Mouse (Mus musculus): ENCODE data around the gene Sycp2l. TPM values are rescaled to one million over a fixed set of nuclear protein-coding genes. Genes with fewer than 3 reads are reported as not detected.

Gene Sycp2l
- polyA plus RNA-seq, 1 experiment from 2014 or later: not detected

DNA sequence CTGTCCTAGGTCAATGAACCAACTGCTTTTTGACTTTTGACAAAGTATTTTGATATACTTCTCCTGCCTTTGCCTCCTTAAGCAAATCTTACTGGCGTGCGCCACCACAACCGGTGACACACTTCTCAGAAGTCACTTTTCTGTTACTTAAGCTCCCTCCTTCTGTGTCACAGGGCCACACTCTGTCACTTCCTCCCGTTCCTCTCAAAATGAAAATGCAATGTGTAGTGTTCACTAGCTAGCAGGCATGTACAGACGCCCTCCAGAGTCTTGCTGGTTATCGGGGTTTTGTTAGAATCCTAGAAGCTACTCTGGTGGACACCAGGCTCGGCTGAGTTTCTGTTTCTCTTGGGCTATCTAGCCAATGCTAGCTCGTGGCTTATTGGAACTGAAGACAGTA, 14.2 kb downstream of the Sycp2l start:
- H3K27me3 ChIP-seq: no peaks in the 10 kb centered on the region
- no peaks in the 10 kb centered on the region for H3K9me3 ChIP-seq (replicated peaks)
- H3K36me3 ChIP-seq: no peaks in the 10 kb centered on the region
- no peak overlapping the region for H3K4me2 ChIP-seq (replicated peaks)
- no peak overlapping the region for H3K27ac ChIP-seq (replicated peaks)
- no peaks in the 10 kb centered on the region for H3K4me1 ChIP-seq
- ATAC-seq (ENCODE audit: insufficient number of reproducible peaks, low FRiP score, low TSS enrichment, low read depth): no peak
- no peak overlapping the region for H3K9ac ChIP-seq
- H3K4me3 ChIP-seq (replicated peaks): no peak overlapping the region
- WGBS: 78% methylated on average over 8 of the region's 8 CpGs

DNA sequence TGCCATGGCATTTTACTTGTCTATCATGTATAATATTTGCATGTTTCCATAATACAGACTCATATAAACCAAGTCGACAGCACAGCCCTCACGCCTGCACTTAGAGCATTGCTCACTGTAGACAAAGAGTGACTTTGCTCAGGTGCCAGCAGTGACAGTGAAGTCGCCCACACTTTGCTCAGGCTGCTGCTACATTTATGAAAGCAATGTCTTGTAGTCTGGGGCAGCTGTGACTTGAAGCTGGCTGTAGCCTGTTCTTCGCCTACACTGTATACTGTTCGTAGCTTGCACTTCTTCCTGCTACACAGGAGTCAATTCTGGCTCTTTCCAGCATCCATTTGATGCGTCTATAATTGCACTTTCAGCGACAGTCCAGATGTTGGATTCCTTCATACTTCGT, 15.0 kb downstream of the Sycp2l start:
- ATAC-seq (ENCODE audit: insufficient number of reproducible peaks, low FRiP score, low TSS enrichment, low read depth): no peak

DNA sequence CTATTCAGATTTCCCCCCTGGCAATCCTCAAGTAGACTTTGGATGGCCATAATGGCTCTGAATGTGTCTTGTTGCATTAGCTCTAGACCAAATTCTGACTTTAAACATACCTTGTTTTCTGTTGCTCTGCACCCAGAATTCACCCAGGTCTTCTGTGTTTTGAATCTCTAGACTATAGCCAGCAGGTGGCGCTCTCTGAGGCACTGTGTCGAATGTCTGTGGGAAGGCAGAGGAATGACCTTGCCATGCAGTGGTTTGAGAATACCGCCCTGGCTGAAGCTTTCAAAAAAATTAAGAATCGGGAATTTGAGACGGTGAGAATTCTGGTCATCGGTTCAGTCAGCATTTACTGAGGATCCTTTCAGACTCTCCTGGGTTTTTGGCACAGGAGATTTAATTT, 20.8 kb downstream of the Sycp2l start:
- no peaks in the 10 kb centered on the region for H3K4me1 ChIP-seq
- 6% methylated on average over 6 of the region's 6 CpGs for WGBS
- H3K4me2 ChIP-seq (replicated peaks): no peak overlapping the region
- H3K36me3 ChIP-seq: no peaks in the 10 kb centered on the region
- H3K9ac ChIP-seq: no peak overlapping the region
- H3K27me3 ChIP-seq: no peaks in the 10 kb centered on the region
- no peak for ATAC-seq (ENCODE audit: insufficient number of reproducible peaks, low FRiP score, low TSS enrichment, low read depth)
- H3K4me3 ChIP-seq (replicated peaks): no peak overlapping the region
- no peaks in the 10 kb centered on the region for H3K9me3 ChIP-seq (replicated peaks)
- no peak overlapping the region for H3K27ac ChIP-seq (replicated peaks)

More for the DNA sequence above, 15.0 kb downstream of the Sycp2l start:
- Histone ChIP-seq H3K9me3 (replicated peaks) (no peaks in the 10 kb centered on the region), H3K36me3 (no peaks in the 10 kb centered on the region), H3K9ac (no peak overlapping the region), H3K4me1 (no peaks in the 10 kb centered on the region), H3K4me3 (replicated peaks) (no peak overlapping the region), H3K4me2 (replicated peaks) (no peak overlapping the region), H3K27me3 (no peaks in the 10 kb centered on the region), H3K27ac (replicated peaks) (no peak overlapping the region)
- 79% methylated on average over 8 of the region's 8 CpGs for WGBS

DNA sequence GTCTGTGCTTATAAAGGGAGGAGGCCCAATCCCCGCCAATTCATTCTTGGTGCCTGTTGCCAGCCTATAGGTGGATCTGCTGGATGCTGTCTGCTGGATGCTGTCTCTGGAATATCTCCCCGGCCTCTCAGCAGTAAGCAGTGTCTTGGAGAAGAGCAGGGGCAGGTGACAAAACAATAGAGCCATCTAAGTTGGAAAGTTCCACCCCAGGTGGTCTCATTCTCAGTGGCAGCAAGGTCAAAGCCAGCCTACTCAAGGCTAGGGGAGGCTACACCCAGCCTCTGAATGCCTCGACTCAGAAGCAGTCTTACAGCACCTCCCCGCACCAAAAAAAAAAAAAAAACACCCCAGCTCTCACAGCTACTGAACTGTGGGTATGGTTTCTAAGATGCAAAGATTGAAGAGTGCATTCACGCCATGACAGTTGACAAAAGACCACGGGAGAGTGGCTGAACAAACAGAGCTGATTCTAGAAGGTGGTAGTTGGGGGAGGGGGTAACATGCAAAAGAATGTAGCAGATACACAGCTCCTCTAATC, 31.4 kb downstream of the Sycp2l start:
- Histone ChIP-seq H3K27me3 (no peaks in the 10 kb centered on the region), H3K4me3 (replicated peaks) (no peak overlapping the region)

DNA sequence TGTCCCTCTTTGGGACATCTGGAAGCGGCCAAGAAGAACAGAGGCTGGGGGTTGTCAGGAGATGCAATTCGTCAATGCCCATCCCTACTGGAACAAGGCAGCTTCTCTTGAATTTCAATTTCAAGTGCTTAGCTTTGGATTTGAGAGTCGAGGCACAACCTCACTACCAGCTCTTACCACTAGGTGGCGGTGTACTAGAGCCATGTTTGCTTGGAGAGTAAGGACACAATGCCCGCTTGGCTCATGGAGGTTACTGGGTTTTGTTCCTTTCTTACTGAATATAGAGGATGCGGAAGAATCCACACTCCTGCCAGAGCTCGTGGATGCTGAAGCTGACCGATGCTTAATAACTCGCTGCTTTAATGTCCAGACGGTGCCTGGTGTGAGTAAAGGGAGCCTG, 32.2 kb downstream of the Sycp2l start:
- no peak overlapping the region for H3K9ac ChIP-seq
- no peaks in the 10 kb centered on the region for H3K27me3 ChIP-seq
- H3K9me3 ChIP-seq (replicated peaks): no peaks in the 10 kb centered on the region
- H3K4me3 ChIP-seq (replicated peaks): no peak overlapping the region
- H3K27ac ChIP-seq (replicated peaks): no peak overlapping the region
- H3K36me3 ChIP-seq: no peaks in the 10 kb centered on the region
- 76% methylated on average over 10 of the region's 10 CpGs for WGBS
- H3K4me1 ChIP-seq: no peaks in the 10 kb centered on the region
- no peak for ATAC-seq (ENCODE audit: insufficient number of reproducible peaks, low FRiP score, low TSS enrichment, low read depth)
- H3K4me2 ChIP-seq (replicated peaks): no peak overlapping the region

More for the DNA sequence above, 31.4 kb downstream of the Sycp2l start:
- no peak for ATAC-seq (ENCODE audit: insufficient number of reproducible peaks, low FRiP score, low TSS enrichment, low read depth)
- WGBS: 76% methylated on average over 6 of the region's 6 CpGs
- Histone ChIP-seq H3K9me3 (replicated peaks) (no peaks in the 10 kb centered on the region), H3K27ac (replicated peaks) (no peak overlapping the region), H3K4me2 (replicated peaks) (no peak overlapping the region), H3K4me1 (no peaks in the 10 kb centered on the region), H3K36me3 (no peaks in the 10 kb centered on the region), H3K9ac (no peak overlapping the region)

DNA sequence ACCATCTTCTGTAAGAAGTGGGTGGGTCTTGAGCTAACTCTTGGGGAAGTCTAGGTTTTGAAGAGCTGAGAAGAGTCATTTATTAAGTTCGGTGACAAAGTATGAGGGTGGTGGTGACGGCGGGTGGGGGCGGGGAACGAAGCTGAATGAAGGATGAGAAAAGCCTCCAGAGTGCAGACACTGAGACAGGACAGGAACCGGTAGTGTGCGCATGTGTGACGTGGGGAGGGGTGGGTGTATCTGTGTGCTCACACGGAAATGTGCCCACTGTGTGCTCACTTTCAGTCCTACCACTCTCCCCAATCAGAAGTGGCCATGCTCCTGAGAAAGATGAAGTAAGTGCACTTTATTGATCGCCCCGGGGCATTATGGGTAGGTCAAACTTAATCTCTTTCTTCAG, 39.0 kb downstream of the Sycp2l start:
- Histone ChIP-seq H3K27me3 (no peaks in the 10 kb centered on the region), H3K4me2 (replicated peaks) (no peak overlapping the region), H3K9me3 (replicated peaks) (no peaks in the 10 kb centered on the region), H3K27ac (replicated peaks) (no peak overlapping the region), H3K9ac (no peak overlapping the region), H3K4me1 (no peaks in the 10 kb centered on the region), H3K36me3 (no peaks in the 10 kb centered on the region), H3K4me3 (replicated peaks) (no peak overlapping the region)
- WGBS: 82% methylated on average over 11 of the region's 11 CpGs
- no peak for ATAC-seq (ENCODE audit: insufficient number of reproducible peaks, low FRiP score, low TSS enrichment, low read depth)

DNA sequence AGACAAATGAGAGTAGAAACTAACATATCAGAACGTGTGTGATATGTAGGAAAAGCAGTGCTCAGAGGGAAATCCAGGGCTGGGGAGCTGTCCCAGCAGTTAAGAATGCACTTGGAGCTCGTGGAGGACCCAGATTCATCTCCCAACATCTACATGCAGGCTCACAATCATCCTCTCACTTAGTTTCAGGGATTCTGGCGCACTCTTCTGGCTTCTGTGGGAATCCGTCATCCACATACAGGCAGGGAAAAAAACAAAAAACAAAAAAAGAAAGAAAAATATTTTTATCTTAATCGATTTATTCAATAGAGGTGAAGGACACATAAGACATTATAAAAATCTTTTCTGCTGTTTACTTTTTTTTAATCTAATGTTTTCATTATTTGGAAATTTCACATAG, 44.3 kb downstream of the Sycp2l start:
- Histone ChIP-seq H3K9ac (no peak overlapping the region), H3K27ac (replicated peaks) (no peak overlapping the region), H3K4me1 (no peaks in the 10 kb centered on the region), H3K27me3 (no peaks in the 10 kb centered on the region), H3K4me3 (replicated peaks) (no peak overlapping the region), H3K36me3 (no peaks in the 10 kb centered on the region), H3K4me2 (replicated peaks) (no peak overlapping the region), H3K9me3 (replicated peaks) (no peaks in the 10 kb centered on the region)
- no peak for ATAC-seq (ENCODE audit: insufficient number of reproducible peaks, low FRiP score, low TSS enrichment, low read depth)
- 57% methylated on average over 5 of the region's 5 CpGs for WGBS

DNA sequence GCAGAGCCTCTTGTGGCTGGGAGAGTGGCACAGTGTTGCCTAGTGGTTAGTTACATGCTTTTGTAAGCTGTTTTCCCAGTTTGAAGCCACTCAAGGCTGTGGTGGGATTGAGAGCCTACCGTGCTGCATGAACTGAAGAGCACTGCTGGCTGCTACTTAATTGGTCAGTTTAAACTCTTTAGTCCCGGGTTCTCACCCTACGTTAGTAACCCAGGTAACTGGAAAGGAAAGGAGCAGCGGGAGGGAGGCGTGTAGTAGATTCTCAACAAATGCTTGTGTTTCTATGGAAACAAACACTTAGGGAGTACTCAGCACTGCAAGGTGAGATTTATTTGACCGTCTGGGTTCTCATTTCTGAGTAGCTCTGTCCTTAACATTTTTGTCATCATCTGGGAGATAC, 73.8 kb downstream of the Sycp2l start:
- no peak overlapping the region for H3K27ac ChIP-seq (replicated peaks)

DNA sequence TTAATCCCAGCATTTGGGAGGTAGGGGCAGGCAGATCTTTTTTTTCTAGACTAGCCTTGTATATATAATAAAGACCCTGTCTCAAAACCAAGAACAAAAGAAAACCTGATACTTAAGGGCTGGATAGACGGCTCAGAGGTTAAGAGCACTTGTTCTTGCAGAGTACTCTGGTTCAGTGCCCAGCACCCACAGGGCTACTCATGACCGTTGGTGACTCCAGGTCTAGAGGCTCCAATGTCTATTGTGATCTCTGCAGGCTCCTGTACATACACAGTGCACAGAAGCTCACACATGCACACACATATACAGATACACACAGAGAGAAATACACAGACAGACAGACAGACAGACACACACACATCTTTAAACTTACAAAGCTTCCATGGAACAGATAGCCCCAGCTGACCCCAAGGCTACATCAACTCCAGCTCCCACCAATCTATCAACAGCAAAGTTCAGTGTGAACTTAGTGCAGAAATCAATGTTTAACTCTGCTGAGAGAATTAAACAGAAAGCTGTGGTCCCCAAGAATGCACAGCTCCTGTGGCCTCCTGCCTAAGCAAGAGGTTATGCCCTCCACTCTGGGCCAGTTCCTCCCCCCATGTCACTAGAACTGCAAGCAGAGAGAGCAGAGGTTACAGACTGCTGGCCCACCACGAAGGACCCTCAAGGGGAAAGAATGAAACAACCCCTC, 81.7 kb downstream of the Sycp2l start:
- WGBS: 63% methylated on average over 3 of the region's 3 CpGs
- no peaks in the 10 kb centered on the region for H3K9me3 ChIP-seq (replicated peaks)

More for the DNA sequence above, 73.8 kb downstream of the Sycp2l start:
- ATAC-seq (ENCODE audit: insufficient number of reproducible peaks, low FRiP score, low TSS enrichment, low read depth): no peak
- Histone ChIP-seq H3K4me3 (replicated peaks) (no peak overlapping the region), H3K9ac (no peak overlapping the region), H3K36me3 (no peaks in the 10 kb centered on the region), H3K4me1 (no peaks in the 10 kb centered on the region), H3K9me3 (replicated peaks) (no peaks in the 10 kb centered on the region), H3K27me3 (no peaks in the 10 kb centered on the region), H3K4me2 (replicated peaks) (no peak overlapping the region)
- WGBS: 91% methylated on average over 6 of the region's 6 CpGs

DNA sequence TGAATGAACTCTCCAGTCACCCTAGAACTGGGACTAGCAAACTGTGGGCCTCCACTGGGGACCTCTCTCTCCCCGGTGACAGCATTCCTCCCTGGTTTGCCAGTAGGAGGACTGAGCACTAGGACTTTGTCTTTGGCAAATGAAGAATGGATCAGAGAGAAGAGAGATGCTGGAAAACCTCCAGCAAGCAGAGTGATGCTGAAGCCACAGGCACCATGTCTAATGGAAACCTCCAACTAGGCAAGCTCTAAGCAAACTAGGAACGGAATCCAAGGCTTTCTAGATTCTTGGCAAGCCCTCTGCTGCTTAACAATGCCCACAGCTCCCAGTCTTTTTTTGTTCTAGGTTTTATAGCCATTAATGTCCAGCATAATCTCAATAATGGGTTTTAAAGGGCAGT, 86.8 kb downstream of the Sycp2l start:
- WGBS: 61% methylated on average over 2 of the region's 2 CpGs
- Histone ChIP-seq H3K4me1 (peaks cover 3% of the 10 kb centered on the region; the same call in 1 of the 2 replicates), H3K4me2 (replicated peaks) (no peak overlapping the region), H3K9me3 (replicated peaks) (no peaks in the 10 kb centered on the region), H3K4me3 (replicated peaks) (no peak overlapping the region), H3K27me3 (no peaks in the 10 kb centered on the region), H3K36me3 (no peaks in the 10 kb centered on the region), H3K27ac (replicated peaks) (no peak overlapping the region), H3K9ac (no peak overlapping the region)
- no peak for ATAC-seq (ENCODE audit: insufficient number of reproducible peaks, low FRiP score, low TSS enrichment, low read depth)

More for the DNA sequence above, 81.7 kb downstream of the Sycp2l start:
- no peaks in the 10 kb centered on the region for H3K27me3 ChIP-seq
- H3K4me2 ChIP-seq (replicated peaks): no peak overlapping the region
- H3K4me3 ChIP-seq (replicated peaks): no peak overlapping the region
- H3K9ac ChIP-seq: no peak overlapping the region
- no peaks in the 10 kb centered on the region for H3K36me3 ChIP-seq
- H3K4me1 ChIP-seq: peaks cover 2% of the 10 kb centered on the region; the same call in 1 of the 2 replicates
- no peak for ATAC-seq (ENCODE audit: insufficient number of reproducible peaks, low FRiP score, low TSS enrichment, low read depth)
- no peak overlapping the region for H3K27ac ChIP-seq (replicated peaks)

DNA sequence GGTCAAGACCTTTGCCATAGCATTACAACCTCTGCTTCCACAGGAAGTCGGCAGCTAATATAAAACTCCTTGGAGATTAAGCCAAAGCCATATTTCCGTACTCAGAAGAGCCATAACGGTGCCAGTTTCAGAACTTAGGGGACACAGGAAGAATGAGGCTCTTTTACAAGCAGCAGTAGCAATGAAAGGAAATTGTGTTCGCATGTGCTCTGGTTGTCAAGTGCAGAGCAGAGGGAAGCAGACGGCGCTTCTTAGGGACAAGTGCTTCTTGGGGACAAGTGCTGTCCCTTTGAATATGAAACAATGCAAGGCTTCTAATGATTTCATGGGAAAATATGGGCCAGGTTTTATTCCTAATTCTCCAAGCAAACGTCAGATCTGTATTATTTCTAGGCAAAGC, 89.2 kb downstream of the Sycp2l start:
- 46% methylated on average over 7 of the region's 7 CpGs for WGBS
- Histone ChIP-seq H3K4me2 (replicated peaks) (no peak overlapping the region), H3K9ac (no peak overlapping the region), H3K4me1 (peaks cover 3% of the 10 kb centered on the region; the same call in 1 of the 2 replicates), H3K9me3 (replicated peaks) (no peaks in the 10 kb centered on the region), H3K27ac (replicated peaks) (no peak overlapping the region), H3K4me3 (replicated peaks) (no peak overlapping the region), H3K36me3 (no peaks in the 10 kb centered on the region), H3K27me3 (no peaks in the 10 kb centered on the region)
- ATAC-seq (ENCODE audit: insufficient number of reproducible peaks, low FRiP score, low TSS enrichment, low read depth): no peak

DNA sequence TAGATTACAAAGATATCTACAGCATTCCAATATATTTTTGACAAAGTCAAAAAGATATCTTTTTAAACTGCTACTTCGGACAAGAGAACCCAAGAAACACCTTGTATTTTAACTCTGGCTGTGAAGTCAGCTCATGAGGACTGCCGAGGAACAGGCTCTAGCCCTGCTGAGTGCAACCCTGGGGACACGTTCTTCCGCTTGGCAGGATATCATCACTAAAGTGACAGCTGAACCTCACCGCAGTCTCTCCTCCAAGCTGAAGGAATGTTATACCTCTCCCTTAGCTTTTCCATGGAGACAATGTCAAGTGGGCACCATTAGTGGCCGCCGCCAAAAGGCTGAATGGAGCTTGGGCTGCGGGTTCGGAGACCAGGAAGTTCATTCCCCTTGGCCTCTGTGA, 89.6 kb downstream of the Sycp2l start:
- 64% methylated on average over 9 of the region's 9 CpGs for WGBS
- H3K9me3 ChIP-seq (replicated peaks): no peaks in the 10 kb centered on the region
- ATAC-seq (ENCODE audit: insufficient number of reproducible peaks, low FRiP score, low TSS enrichment, low read depth): no peak

More for the DNA sequence above, 89.6 kb downstream of the Sycp2l start:
- no peaks in the 10 kb centered on the region for H3K36me3 ChIP-seq
- H3K4me1 ChIP-seq: peaks cover 3% of the 10 kb centered on the region; the same call in 1 of the 2 replicates
- H3K4me2 ChIP-seq (replicated peaks): no peak overlapping the region
- H3K9ac ChIP-seq: no peak overlapping the region
- no peak overlapping the region for H3K4me3 ChIP-seq (replicated peaks)
- no peak overlapping the region for H3K27ac ChIP-seq (replicated peaks)
- no peaks in the 10 kb centered on the region for H3K27me3 ChIP-seq

All from embryonic facial prominence, embryonic 15.5 days (tissue).